Mouse (Mus musculus) liver, embryonic 14.5 days (tissue): Measurements from ENCODE around the gene Inka2.
A peak's percentile ranks its signal among the peaks of the same experiment; 100 is the strongest.

Experiments
- CTCF ChIP-seq: IDR thresholded peaks from 2 replicates; pipeline ENCODE4 v1.5.1; 2016; ENCODE audit warnings: antibody characterized with exemption, low read depth, control low read depth
- EP300 ChIP-seq: IDR thresholded peaks from 2 replicates; pipeline ENCODE4 v1.6.1; 2016; ENCODE audit warnings: antibody characterized with exemption, low read depth

- peak; percentile 75 for TF ChIP-seq CTCF
- TF ChIP-seq EP300, result no peak
Observed at GRCm38 (mm10) chr3:105726037-105726436, 21.6 kb downstream of the Inka2 start.
